Comparison of ENCODE assay signal across 8 mouse cellular contexts in the genomic region with DNA sequence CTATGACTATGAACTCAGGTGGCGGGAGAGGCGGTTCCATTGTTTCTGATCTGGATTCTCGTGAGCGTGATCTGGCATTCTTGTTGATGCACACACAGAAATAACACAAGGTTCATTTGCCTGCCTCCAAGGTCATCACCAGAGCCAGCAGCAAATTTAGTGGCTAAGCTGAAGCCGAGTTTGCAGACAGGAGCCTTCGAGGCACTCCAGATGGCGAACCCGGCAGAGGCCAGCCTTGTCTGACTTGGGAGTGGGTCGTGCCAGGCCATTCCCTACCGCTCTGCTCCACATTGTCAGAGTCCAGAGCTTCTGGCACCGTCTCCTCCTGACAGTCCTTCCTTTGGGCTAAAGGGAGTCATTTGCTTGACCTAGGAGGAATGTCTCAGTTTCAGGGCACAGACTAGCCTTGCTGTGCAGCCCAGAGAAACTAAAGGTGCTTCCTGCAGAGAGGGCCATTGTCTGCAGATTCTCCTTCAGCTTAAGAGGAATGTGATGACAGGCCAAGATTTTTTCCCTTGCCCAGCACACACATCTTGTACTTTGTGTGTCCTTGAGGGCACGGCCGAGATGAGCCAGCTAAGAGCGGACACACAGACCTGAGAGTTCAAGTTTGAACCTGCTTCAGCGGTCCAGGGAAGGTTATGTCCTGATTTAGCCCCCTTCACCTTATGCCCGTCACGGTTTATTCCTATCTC. TPM values are rescaled to one million over a fixed set of nuclear protein-coding genes. Genes with fewer than 3 reads are reported as not detected.
DNase-seq lines count a peak whose midpoint lies in the region; ATAC-seq lines count a peak whose summit lies in the region.

No protein-coding gene starts in this region.

- WGBS in midbrain, embryonic 10.5 days: 57% methylated on average over 17 of the region's 17 CpGs
- 41% methylated on average over 17 of the region's 17 CpGs for WGBS in midbrain, embryonic 16.5 days
- 50% methylated on average over 17 of the region's 17 CpGs for WGBS in neural tube, embryonic 15.5 days

- H3K9me3 ChIP-seq in midbrain, embryonic 10.5 days (replicated peaks): no peaks in the 10 kb centered on the region
- no peaks in the 10 kb centered on the region for H3K9me3 ChIP-seq in midbrain, embryonic 16.5 days (replicated peaks; ENCODE audit: control insufficient read depth, low read length, poor library complexity, severe bottlenecking)
- H3K9me3 ChIP-seq in neural tube, embryonic 15.5 days (replicated peaks): no peaks in the 10 kb centered on the region

- ATAC-seq in midbrain, embryonic 16.5 days: no peak
- ATAC-seq in neural tube, embryonic 15.5 days (ENCODE audit: low FRiP score): no peak
- no peak for ATAC-seq in granulocyte monocyte progenitor cell, adult 5-6 weeks (replicated peaks; ENCODE audit: poor library complexity, severe bottlenecking)

- no peak overlapping the region for H3K4me2 ChIP-seq in midbrain, embryonic 16.5 days (ENCODE audit: low read length)
- no peak overlapping the region for H3K4me2 ChIP-seq in neural tube, embryonic 15.5 days

- no peak overlapping the region for H3K4me3 ChIP-seq in midbrain, embryonic 10.5 days
- H3K4me3 ChIP-seq in midbrain, embryonic 16.5 days (ENCODE audit: low read depth, low read length): no peak overlapping the region
- H3K4me3 ChIP-seq in neural tube, embryonic 15.5 days (replicated peaks): no peak overlapping the region

- H3K9ac ChIP-seq in midbrain, embryonic 16.5 days (ENCODE audit: low read depth, low read length): no peak overlapping the region
- no peak overlapping the region for H3K9ac ChIP-seq in neural tube, embryonic 15.5 days (replicated peaks)

- H3K4me1 ChIP-seq in midbrain, embryonic 10.5 days: peaks cover 61% of the 10 kb centered on the region
- peaks cover 6% of the 10 kb centered on the region for H3K4me1 ChIP-seq in midbrain, embryonic 16.5 days (ENCODE audit: control insufficient read depth, insufficient read depth, low read length)
- H3K4me1 ChIP-seq in neural tube, embryonic 15.5 days: peaks cover 31% of the 10 kb centered on the region

- H3K27ac ChIP-seq in midbrain, embryonic 10.5 days (replicated peaks): peak overlapping the region; percentile 61; the same call in 1 of the 2 replicates
- H3K27ac ChIP-seq in midbrain, embryonic 16.5 days (ENCODE audit: low read length): no peak overlapping the region
- peak overlapping the region; percentile 51 for H3K27ac ChIP-seq in neural tube, embryonic 15.5 days (replicated peaks)

- DNase-seq in midbrain, embryonic 10.5 days (ENCODE audit: low spot score): no peak
- peak; percentile 57 to 63 for DNase-seq in cerebellum, adult 18-20 months
- peak; percentile 27 to 46 for DNase-seq in heart, postnatal 10 days
- no peak for DNase-seq in spleen, adult 12 weeks (ENCODE audit: low spot score)
- no peak for DNase-seq in embryo, embryonic 9.5 days (ENCODE audit: extremely low spot score)

- peaks cover 15% of the 10 kb centered on the region; the same call in 1 of the 2 replicates for H3K27me3 ChIP-seq in midbrain, embryonic 10.5 days (ENCODE audit: low read depth, poor library complexity, severe bottlenecking)
- no peaks in the 10 kb centered on the region for H3K27me3 ChIP-seq in midbrain, embryonic 16.5 days (ENCODE audit: control insufficient read depth, insufficient read depth, low read depth, low read length)
- no peaks in the 10 kb centered on the region for H3K27me3 ChIP-seq in neural tube, embryonic 15.5 days (replicated peaks)

- H3K36me3 ChIP-seq in midbrain, embryonic 10.5 days: no peaks in the 10 kb centered on the region
- no peaks in the 10 kb centered on the region for H3K36me3 ChIP-seq in midbrain, embryonic 16.5 days (ENCODE audit: control insufficient read depth, insufficient read depth, low read length)
- H3K36me3 ChIP-seq in neural tube, embryonic 15.5 days: no peaks in the 10 kb centered on the region

- intact Hi-C loops in heart, postnatal 10 days (cut with DNase I): no loop called here

RNA-seq across cellular contexts. Expression of gene Tmem117, which starts 20.2 kb away (rescaled TPM):
- 1.1 and 1.7 TPM in 2 replicates for polyA plus RNA-seq in midbrain, embryonic 10.5 days (2016; fragmentation: Nextera tagmentation; extraction: Ambion mirVana)
- polyA plus RNA-seq in midbrain, embryonic 16.5 days (2015; fragmentation: Nextera tagmentation; extraction: Ambion mirVana): 13.2 and 17.8 TPM in 2 replicates
- 10 to 100 TPM; 11.3 to 12.1 TPM for total RNA-seq in heart, postnatal 10 days (2021)
- 19.3 and 22.1 TPM in 2 replicates for polyA plus RNA-seq in neural tube, embryonic 15.5 days (2015; fragmentation: Nextera tagmentation; extraction: Ambion mirVana)
- not detected in 2 replicates for total RNA-seq in granulocyte monocyte progenitor cell, adult 5-6 weeks (2014; fragmentation: Nextera tagmentation)
- not detected in 2 replicates for total RNA-seq in granulocyte monocyte progenitor cell, adult 5-6 weeks (2017)

RNA-seq across cellular contexts. Expression of gene Twf1, which starts 59.5 kb away (rescaled TPM):
- 91.0 and 104 TPM in 2 replicates for polyA plus RNA-seq in midbrain, embryonic 10.5 days (2016; fragmentation: Nextera tagmentation; extraction: Ambion mirVana)
- 71.4 and 79.5 TPM in 2 replicates for polyA plus RNA-seq in midbrain, embryonic 16.5 days (2015; fragmentation: Nextera tagmentation; extraction: Ambion mirVana)
- 10 to 100 TPM; 35.4 to 45.2 TPM for total RNA-seq in heart, postnatal 10 days (2021)
- polyA plus RNA-seq in neural tube, embryonic 15.5 days (2015; fragmentation: Nextera tagmentation; extraction: Ambion mirVana): 66.3 and 73.4 TPM in 2 replicates
- 27.7 and 37.0 TPM in 2 replicates for total RNA-seq in granulocyte monocyte progenitor cell, adult 5-6 weeks (2014; fragmentation: Nextera tagmentation)
- 26.0 and 34.6 TPM in 2 replicates for total RNA-seq in granulocyte monocyte progenitor cell, adult 5-6 weeks (2017)

Comparison
In these comparisons a context has a peak if more than half of its experiments do, and no peak if none do; other contexts are left out.
1. DNase-seq: peak in cerebellum, adult 18-20 months (2 of 2) and heart, postnatal 10 days (2 of 2); none in midbrain, embryonic 10.5 days (single experiment), spleen, adult 12 weeks (single experiment) and embryo, embryonic 9.5 days (single experiment).